Mouse (Mus musculus) midbrain, embryonic 11.5 days (tissue): ENCODE data around the gene Arnt2. TPM values are rescaled to one million over a fixed set of nuclear protein-coding genes. Genes with fewer than 3 reads are reported as not detected.

Experiments
- ATAC-seq: fragments of 200-750 bp; cut with Nextera tagmentation; 2 replicates; pipeline ENCODE4 v1.8.0; 2017; ENCODE audit warnings: moderate TSS enrichment, moderate library complexity; ENCODE audit not compliant: low FRiP score
- DNase-seq: peaks from one replicate; pipeline ENCODE4 v3.0.0; 2015; ENCODE audit warnings: low spot score; ENCODE audit errors: missing footprints
- H3K27ac ChIP-seq: fragments of 300-500 bp; sonication (generic); 2 replicates; pipeline ENCODE4 v1.5.1; 2014; ENCODE audit warnings: low read depth, low read length
- H3K27me3 ChIP-seq: fragments of 300-500 bp; sonication (generic); 2 replicates; pipeline ENCODE4 v1.6.1; 2014; ENCODE audit warnings: mild to moderate bottlenecking, low read length, moderate library complexity, mixed read lengths; ENCODE audit not compliant: control insufficient read depth, insufficient read depth
- H3K36me3 ChIP-seq: fragments of 300-500 bp; sonication (generic); 2 replicates; pipeline ENCODE4 v1.6.1; 2014; ENCODE audit warnings: mild to moderate bottlenecking, low read length, moderate library complexity, mixed read lengths; ENCODE audit not compliant: control insufficient read depth, insufficient read depth
- H3K4me1 ChIP-seq: fragments of 300-500 bp; sonication (generic); 2 replicates; pipeline ENCODE4 v1.6.1; 2014; ENCODE audit warnings: low read length; ENCODE audit not compliant: control insufficient read depth, insufficient read depth
- H3K4me2 ChIP-seq: fragments of 300-500 bp; sonication (generic); 2 replicates; pipeline ENCODE4 v1.6.1; 2014; ENCODE audit warnings: mild to moderate bottlenecking, moderate library complexity
- H3K4me3 ChIP-seq: fragments of 300-500 bp; sonication (generic); 2 replicates; pipeline ENCODE4 v1.5.1; 2014; ENCODE audit warnings: low read depth, low read length
- H3K9ac ChIP-seq: fragments of 300-500 bp; sonication (generic); 2 replicates; pipeline ENCODE4 v1.6.1; 2014; ENCODE audit warnings: low read length
- H3K9me3 ChIP-seq: fragments of 300-500 bp; sonication (generic); 2 replicates; pipeline ENCODE4 v1.6.1; 2016; ENCODE audit warnings: low read length; ENCODE audit not compliant: control insufficient read depth
- WGBS: fragments of 180-500 bp; shearing (Covaris S2); extraction: QIAGEN DNeasy Blood & Tissue Kit; methylation state at CpG from one replicate; pipeline ENCODE4 v1.1.7; 2014; 5-methylcytosine and 5-hydroxymethylcytosine counted together
- polyA plus RNA-seq: library from polyadenylated mRNA; unstranded; fragments of >200 nt; fragmentation: Nextera tagmentation; extraction: Ambion mirVana; gene quantifications from 2 replicates; pipeline ENCODE4 v1.2.1, GENCODE M21; 2014

Arnt2 gene
- polyA plus RNA-seq, 1 experiment from 2014 or later: 36.4 TPM

GRCm38 (mm10) chr7:84408282-84408681, 1.7 kb downstream of the Arnt2 start:
- Histone ChIP-seq H3K27ac (no peak overlapping the region), H3K4me1 (peaks cover 32% of the 10 kb centered on the region), H3K4me3 (peak overlapping the region; percentile 74; the same call in 1 of the 2 replicates), H3K36me3 (no peaks in the 10 kb centered on the region), H3K9me3 (no peaks in the 10 kb centered on the region), H3K9ac (peak overlapping the region; percentile 98; the same call in 1 of the 2 replicates), H3K27me3 (no peaks in the 10 kb centered on the region), H3K4me2 (peak overlapping the region; percentile 76)
- DNase-seq: peak; percentile 78
- ATAC-seq: no peak
- 85% methylated on average over 5 of the region's 5 CpGs for WGBS

DNA sequence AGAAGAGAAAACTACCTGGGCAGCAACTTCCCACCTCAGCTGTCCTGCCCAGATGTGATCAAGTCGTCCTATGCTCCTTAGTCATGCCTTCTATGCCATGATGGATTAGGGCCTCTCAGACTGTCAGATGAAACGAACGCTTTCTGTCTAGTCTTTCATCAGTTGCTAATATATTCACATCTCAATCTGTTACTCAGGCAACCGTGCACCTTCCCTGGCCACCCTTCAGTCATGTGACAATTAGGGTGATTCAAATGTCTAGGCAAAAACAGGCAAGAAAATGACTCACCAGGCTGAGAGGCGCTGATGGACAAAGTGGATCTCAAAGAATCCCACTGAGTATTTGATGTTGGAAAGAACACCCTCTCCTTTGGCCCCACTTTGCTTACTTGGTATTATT, 6.6 kb downstream of the Arnt2 start:
- DNase-seq: no peak
- no peak overlapping the region for H3K4me3 ChIP-seq

GRCm38 (mm10) chr7:84401641-84402455, 8.1 kb downstream of the Arnt2 start:
- 43% methylated on average over 9 of the region's 9 CpGs for WGBS
- no peaks in the 10 kb centered on the region for H3K27me3 ChIP-seq
- H3K4me3 ChIP-seq: no peak overlapping the region
- DNase-seq (peak; percentile 86), ATAC-seq (peak; percentile 78)
- no peak overlapping the region for H3K9ac ChIP-seq
- H3K9me3 ChIP-seq: no peaks in the 10 kb centered on the region
- no peak overlapping the region for H3K4me2 ChIP-seq
- peaks cover 34% of the 10 kb centered on the region for H3K4me1 ChIP-seq
- peak overlapping the region; percentile 52; the same call in 1 of the 2 replicates for H3K27ac ChIP-seq
- no peaks in the 10 kb centered on the region for H3K36me3 ChIP-seq

More for the DNA sequence above, 6.6 kb downstream of the Arnt2 start:
- H3K4me1 ChIP-seq: peaks cover 37% of the 10 kb centered on the region
- H3K9ac ChIP-seq: no peak overlapping the region; the same call in 1 of the 2 replicates
- peak; percentile 76 for ATAC-seq
- no peaks in the 10 kb centered on the region for H3K36me3 ChIP-seq
- no peaks in the 10 kb centered on the region for H3K27me3 ChIP-seq
- peak overlapping the region; percentile 48; the same call in 1 of the 2 replicates for H3K27ac ChIP-seq
- 15% methylated on average over 5 of the region's 5 CpGs for WGBS
- no peak overlapping the region for H3K4me2 ChIP-seq
- no peaks in the 10 kb centered on the region for H3K9me3 ChIP-seq

GRCm38 (mm10) chr7:84397320-84397719, 12.7 kb downstream of the Arnt2 start:
- no peaks in the 10 kb centered on the region for H3K9me3 ChIP-seq
- H3K9ac ChIP-seq: no peak overlapping the region
- no peak overlapping the region for H3K4me2 ChIP-seq
- peak; percentile 79 for DNase-seq
- WGBS: 63% methylated on average over 1 of the region's 1 CpGs
- no peaks in the 10 kb centered on the region for H3K36me3 ChIP-seq
- no peak overlapping the region for H3K27ac ChIP-seq
- peaks cover 12% of the 10 kb centered on the region for H3K4me1 ChIP-seq
- no peak for ATAC-seq
- H3K4me3 ChIP-seq: no peak overlapping the region
- H3K27me3 ChIP-seq: no peaks in the 10 kb centered on the region

DNA sequence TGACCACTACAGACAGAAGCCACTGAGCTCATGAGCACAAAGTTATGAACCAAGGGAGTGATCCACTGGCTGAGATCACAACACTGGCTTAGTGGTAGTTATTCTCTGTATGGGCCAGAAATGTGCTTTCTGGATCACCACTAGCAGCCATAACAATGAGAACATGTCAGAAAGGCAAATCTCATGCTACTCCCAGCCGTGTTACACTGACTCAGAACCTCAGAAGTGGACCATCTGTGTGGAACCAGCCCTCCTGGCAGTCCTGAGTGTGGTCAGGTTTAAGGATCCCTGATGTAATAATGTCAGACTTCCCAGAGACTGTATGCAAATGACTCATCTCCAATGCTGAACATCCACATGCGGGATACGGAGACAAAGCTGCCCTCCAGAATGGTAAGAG, 13.4 kb downstream of the Arnt2 start:
- 96% methylated on average over 3 of the region's 3 CpGs for WGBS
- Histone ChIP-seq H3K27ac (no peak overlapping the region), H3K27me3 (no peaks in the 10 kb centered on the region), H3K4me2 (no peak overlapping the region), H3K4me1 (peaks cover 6% of the 10 kb centered on the region), H3K4me3 (no peak overlapping the region), H3K36me3 (no peaks in the 10 kb centered on the region), H3K9ac (no peak overlapping the region), H3K9me3 (no peaks in the 10 kb centered on the region)
- DNase-seq (peak; percentile 23), ATAC-seq (no peak)

GRCm38 (mm10) chr7:84387826-84388225, 22.1 kb downstream of the Arnt2 start:
- Histone ChIP-seq H3K4me2 (no peak overlapping the region), H3K27ac (no peak overlapping the region), H3K27me3 (no peaks in the 10 kb centered on the region), H3K4me3 (no peak overlapping the region), H3K36me3 (no peaks in the 10 kb centered on the region), H3K9ac (no peak overlapping the region), H3K4me1 (no peaks in the 10 kb centered on the region), H3K9me3 (no peaks in the 10 kb centered on the region)
- WGBS: 88% methylated on average over 3 of the region's 3 CpGs
- peak; percentile 12 for DNase-seq
- ATAC-seq: no peak

- Histone ChIP-seq H3K27me3 (no peaks in the 10 kb centered on the region), H3K4me1 (no peaks in the 10 kb centered on the region), H3K4me3 (no peak overlapping the region), H3K27ac (no peak overlapping the region), H3K36me3 (no peaks in the 10 kb centered on the region), H3K9ac (no peak overlapping the region), H3K9me3 (no peaks in the 10 kb centered on the region), H3K4me2 (no peak overlapping the region)
- ATAC-seq (no peak), DNase-seq (peak; percentile 0)
- 84% methylated on average over 1 of the region's 1 CpGs for WGBS
These were observed 23.5 kb downstream of the Arnt2 start for GRCm38 (mm10) chr7:84386472-84386871.

DNA sequence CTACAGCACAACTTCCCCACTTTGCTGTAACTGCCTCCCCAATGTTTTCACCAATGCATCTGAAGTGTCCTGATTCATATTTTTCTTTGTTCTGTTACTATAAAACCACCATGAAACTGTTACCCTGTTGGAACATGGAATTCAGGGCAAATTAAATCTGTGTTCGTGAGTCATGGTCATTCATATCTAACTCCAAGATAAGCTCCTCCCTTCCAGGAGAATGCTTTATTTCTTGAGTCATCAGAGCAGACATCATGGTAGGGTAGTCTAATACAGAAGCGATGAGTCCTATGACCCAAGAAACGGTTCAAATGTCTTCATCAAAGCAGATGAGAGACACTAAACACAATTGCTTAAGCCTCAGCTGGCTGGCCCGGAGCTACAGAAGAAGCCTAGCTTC, 25.2 kb downstream of the Arnt2 start:
- Histone ChIP-seq H3K4me3 (no peak overlapping the region), H3K36me3 (no peaks in the 10 kb centered on the region), H3K9ac (no peak overlapping the region), H3K9me3 (no peaks in the 10 kb centered on the region), H3K27ac (no peak overlapping the region), H3K4me1 (no peaks in the 10 kb centered on the region), H3K27me3 (no peaks in the 10 kb centered on the region), H3K4me2 (no peak overlapping the region)
- DNase-seq (peak; percentile 28), ATAC-seq (no peak)
- WGBS: 88% methylated on average over 4 of the region's 4 CpGs

DNA sequence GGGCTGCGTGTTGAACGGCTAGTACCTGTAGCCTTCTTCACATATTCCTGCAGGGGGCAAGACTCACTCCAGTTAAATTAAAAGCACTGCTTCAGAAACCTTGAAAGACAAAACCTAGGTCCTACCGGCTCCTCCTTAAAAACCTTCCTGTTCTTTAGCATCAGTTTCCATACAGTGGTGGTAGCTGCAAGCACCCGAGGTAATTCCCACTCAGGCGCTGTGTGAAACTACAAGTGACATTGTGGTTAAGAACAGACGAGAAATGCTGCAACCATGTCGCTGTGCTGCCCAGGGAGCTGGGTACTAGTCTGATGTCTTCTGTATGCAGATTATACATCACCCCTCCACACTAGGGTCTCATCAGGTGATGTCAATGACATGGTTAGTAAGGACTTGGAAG, 25.9 kb downstream of the Arnt2 start:
- H3K9me3 ChIP-seq: no peaks in the 10 kb centered on the region
- H3K9ac ChIP-seq: no peak overlapping the region
- H3K36me3 ChIP-seq: no peaks in the 10 kb centered on the region
- H3K4me2 ChIP-seq: no peak overlapping the region
- no peaks in the 10 kb centered on the region for H3K27me3 ChIP-seq
- H3K27ac ChIP-seq: no peak overlapping the region
- no peaks in the 10 kb centered on the region for H3K4me1 ChIP-seq
- ATAC-seq: no peak
- no peak overlapping the region for H3K4me3 ChIP-seq
- WGBS: 92% methylated on average over 7 of the region's 7 CpGs
- DNase-seq: peak; percentile 62
